Mouse (Mus musculus) heart, postnatal 0 days (tissue): ENCODE measurements around the gene Gm49366. TPM values are rescaled to one million over a fixed set of nuclear protein-coding genes. Genes with fewer than 3 reads are reported as not detected.
"Not testable (repeated sequence)": the region's sequence is repeated elsewhere in the genome, so short reads cannot be mapped to it uniquely, and the experiment has no call there.

Experiments
- ATAC-seq: fragments of 200-750 bp; cut with Nextera tagmentation; 2 replicates; pipeline ENCODE4 v1.8.0; 2017; ENCODE audit warnings: low read depth, moderate number of reproducible peaks, moderate library complexity; ENCODE audit not compliant: insufficient read depth
- DNase-seq: peaks from one replicate; pipeline ENCODE4 v3.0.0-alpha.2; 2016; ENCODE audit warnings: low spot score
- H3K27ac ChIP-seq: fragments of 300-500 bp; sonication (generic); 2 replicates; pipeline ENCODE4 v1.5.1; 2014; ENCODE audit warnings: low read depth, mild to moderate bottlenecking
- H3K27me3 ChIP-seq: fragments of 300-500 bp; sonication (generic); 2 replicates; pipeline ENCODE4 v1.6.1; 2014; ENCODE audit warnings: low read length, mixed read lengths; ENCODE audit not compliant: control insufficient read depth, insufficient read depth
- H3K36me3 ChIP-seq: fragments of 300-500 bp; sonication (generic); replicated peaks from 2 replicates; pipeline ENCODE4 v1.6.1; 2014; ENCODE audit warnings: low read length, mixed read lengths; ENCODE audit not compliant: control insufficient read depth, insufficient read depth
- H3K4me1 ChIP-seq: fragments of 300-500 bp; sonication (generic); 2 replicates; pipeline ENCODE4 v1.6.1; 2014; ENCODE audit warnings: antibody characterized with exemption; ENCODE audit not compliant: control insufficient read depth, insufficient read depth
- H3K4me2 ChIP-seq: fragments of 300-500 bp; sonication (generic); 2 replicates; pipeline ENCODE4 v1.6.1; 2014; ENCODE audit warnings: low read depth, mild to moderate bottlenecking, low read length, moderate library complexity
- H3K4me3 ChIP-seq: fragments of 300-500 bp; sonication (generic); 2 replicates; pipeline ENCODE4 v1.5.1; 2014; ENCODE audit warnings: low read depth, low read length
- H3K9ac ChIP-seq: fragments of 300-500 bp; sonication (generic); replicated peaks from 2 replicates; pipeline ENCODE4 v1.6.1; 2014; ENCODE audit warnings: low read depth, low read length, mixed read lengths
- H3K9me3 ChIP-seq: fragments of 300-500 bp; sonication (generic); replicated peaks from 2 replicates; pipeline ENCODE4 v1.6.1; 2016; ENCODE audit warnings: low read length; ENCODE audit not compliant: control insufficient read depth
- CTCF ChIP-seq: IDR thresholded peaks from 2 replicates; pipeline ENCODE4 v1.5.1; 2016; ENCODE audit warnings: antibody characterized with exemption, control low read depth, low read depth
- EP300 ChIP-seq: IDR thresholded peaks from 2 replicates; pipeline ENCODE4 v1.6.1; 2016; ENCODE audit warnings: antibody characterized with exemption, low read depth
- WGBS: fragments of 180-500 bp; shearing (Covaris S2); extraction: QIAGEN DNeasy Blood & Tissue Kit; methylation state at CpG from one replicate; pipeline ENCODE4 v1.1.7; 2014; 5-methylcytosine and 5-hydroxymethylcytosine counted together
- polyA plus RNA-seq: library from polyadenylated mRNA; unstranded; fragments of >200 nt; fragmentation: Nextera tagmentation; extraction: Ambion mirVana; gene quantifications from 2 replicates; pipeline ENCODE4 v1.2.1, GENCODE M21; 2015
- total RNA-seq: library from RNA; depleted of rRNA; stranded (reverse); fragments of >200 nt; gene quantifications from 2 replicates; pipeline ENCODE4 v1.2.3, GENCODE M21; 2014; ENCODE audit warnings: low replicate concordance

Gene Gm49366
- total and polyA plus RNA-seq, 2 experiments from 2014 or later: not detected

- 59% methylated on average over 12 of the region's 12 CpGs for WGBS
- ATAC-seq: 0 out of 2 replicates have a peak, but pooled peaks have one; percentile 32
- peak; percentile 41 for DNase-seq
- H3K4me3 ChIP-seq: no peak overlapping the region
- peak overlapping the region; percentile 9; the same call in 1 of the 2 replicates for H3K4me2 ChIP-seq
- TF ChIP-seq CTCF: no peak
- no peak for TF ChIP-seq EP300
- no peak overlapping the region for H3K9ac ChIP-seq
- no peak overlapping the region for H3K27ac ChIP-seq
- no peaks in the 10 kb centered on the region for H3K9me3 ChIP-seq
- no peaks in the 10 kb centered on the region for H3K27me3 ChIP-seq
- H3K4me1 ChIP-seq: peaks cover 15% of the 10 kb centered on the region
- H3K36me3 ChIP-seq: 0 out of 2 replicates have a peak, but pooled peaks cover 4% of the 10 kb centered on the region
Measured at GRCm38 (mm10) chr12:84011251-84012040, 27.3 kb upstream of the Gm49366 start.

GRCm38 (mm10) chr12:84013130-84013529 is 25.6 kb upstream of the Gm49366 start:
- no peak overlapping the region for H3K27ac ChIP-seq
- H3K4me3 ChIP-seq: no peak overlapping the region
- H3K4me2 ChIP-seq: no peak overlapping the region
- peak; percentile 43 for TF ChIP-seq CTCF
- no peak for TF ChIP-seq EP300
- no peaks in the 10 kb centered on the region for H3K9me3 ChIP-seq
- H3K27me3 ChIP-seq: no peaks in the 10 kb centered on the region
- 65% methylated on average over 6 of the region's 6 CpGs for WGBS
- no peak overlapping the region for H3K9ac ChIP-seq
- no peak for DNase-seq
- H3K4me1 ChIP-seq: peaks cover 15% of the 10 kb centered on the region
- 0 out of 2 replicates have a peak, but pooled peaks cover 4% of the 10 kb centered on the region for H3K36me3 ChIP-seq
- no peak for ATAC-seq

- Histone ChIP-seq H3K9ac (no peak overlapping the region), H3K4me1 (peaks cover 14% of the 10 kb centered on the region), H3K27ac (no peak overlapping the region), H3K9me3 (no peaks in the 10 kb centered on the region), H3K4me2 (no peak overlapping the region), H3K27me3 (no peaks in the 10 kb centered on the region), H3K36me3 (0 out of 2 replicates have a peak, but pooled peaks cover 4% of the 10 kb centered on the region), H3K4me3 (no peak overlapping the region)
- no peak for DNase-seq
- TF ChIP-seq CTCF (no peak), EP300 (no peak)
- no peak for ATAC-seq
- WGBS: 91% methylated on average over 7 of the region's 7 CpGs
Measured at GRCm38 (mm10) chr12:84013701-84014100, 25.0 kb upstream of the Gm49366 start.

- not testable (repeated sequence) for H3K4me2 ChIP-seq, H3K27me3 ChIP-seq, H3K36me3 ChIP-seq, H3K9me3 ChIP-seq, H3K4me1 ChIP-seq, H3K9ac ChIP-seq, H3K4me3 ChIP-seq
- peak overlapping the region; percentile 51; the same call in 1 of the 2 replicates for H3K27ac ChIP-seq
- peak; percentile 77; the same call in 1 of the 2 replicates for TF ChIP-seq EP300
- ATAC-seq: peak; percentile 94
- 12% methylated on average over 7 of the region's 7 CpGs for WGBS
- peak; percentile 82 for DNase-seq
Measured at GRCm38 (mm10) chr12:84020528-84020927, 18.2 kb upstream of the Gm49366 start.

- H3K4me3 ChIP-seq, H3K36me3 ChIP-seq, ATAC-seq, H3K9me3 ChIP-seq, H3K27me3 ChIP-seq, H3K27ac ChIP-seq, DNase-seq, H3K4me2 ChIP-seq, H3K4me1 ChIP-seq, H3K9ac ChIP-seq: not testable (repeated sequence)
- 94% methylated on average over 4 of the region's 4 CpGs for WGBS
Measured at GRCm38 (mm10) chr12:84022266-84022665, 16.5 kb upstream of the Gm49366 start.
